Mouse (Mus musculus) 416B (cell line): Measurements from ENCODE around the gene Trim29.

Experiments
- DNase-seq: peaks from one replicate; pipeline ENCODE4 v3.0.0; 2011; ENCODE audit warnings: low read depth

Gene Trim29

DNA sequence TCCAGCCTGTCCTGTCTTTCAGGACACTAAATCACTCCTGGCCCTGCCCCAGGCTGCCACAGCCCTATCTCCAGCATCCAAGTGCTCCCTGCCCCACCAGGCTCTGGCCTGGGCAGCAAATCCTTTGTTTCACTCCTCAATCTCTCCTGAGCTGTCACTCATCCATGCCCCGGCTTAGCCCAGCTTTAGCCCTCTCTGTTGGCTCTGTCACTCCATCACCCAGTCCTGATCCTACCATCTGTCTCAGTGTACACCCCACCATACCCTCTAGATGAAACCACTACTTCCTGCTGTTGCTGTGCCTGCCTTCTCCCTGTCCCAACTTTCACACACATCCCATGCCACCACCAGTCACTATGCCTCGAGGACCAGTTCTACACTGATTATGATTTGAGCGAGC is 73.8 kb downstream of the Trim29 start:
- no peak for DNase-seq
